Mouse (Mus musculus) frontal cortex, postnatal 10 days (tissue): ENCODE measurements around the gene Mecr.
"Not testable (repeated sequence)": the region's sequence is repeated elsewhere in the genome, so short reads cannot be mapped to it uniquely, and the experiment has no call there.

Source experiments
- DNase-seq, 2 experiments: peaks; one replicate each; pipeline ENCODE4 v3.0.0; 2022; ENCODE audit warnings: low spot score in 2 of 2, mixed read lengths in 1 of 2

Gene Mecr

DNA sequence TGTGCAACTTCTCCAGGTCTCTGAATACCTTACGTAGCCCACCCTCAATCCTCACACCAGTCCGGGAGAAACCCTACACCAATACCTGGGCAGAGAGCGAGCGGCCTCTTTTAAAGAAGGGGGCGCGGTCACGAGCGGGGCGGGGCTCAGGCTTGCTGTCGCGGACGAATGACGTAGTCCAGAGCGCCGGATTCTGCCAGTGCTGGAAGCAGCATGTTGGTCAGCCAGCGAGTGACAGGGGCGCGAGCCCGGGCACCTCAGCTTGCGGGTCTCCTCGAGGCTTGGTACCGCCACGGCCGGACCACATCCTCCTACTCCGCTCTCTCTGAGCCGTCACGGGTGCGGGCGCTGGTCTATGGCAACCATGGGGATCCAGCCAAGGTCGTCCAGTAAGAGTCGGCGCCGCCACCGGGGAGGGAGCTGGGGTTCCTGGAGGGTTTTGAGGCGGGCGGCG is at the start of gene Mecr:
Gene Mecr, plus strand, starts transcription at position 181 of the 454 bp plus-strand sequence.
- DNase-seq: peak; percentile 84 to 91

DNA sequence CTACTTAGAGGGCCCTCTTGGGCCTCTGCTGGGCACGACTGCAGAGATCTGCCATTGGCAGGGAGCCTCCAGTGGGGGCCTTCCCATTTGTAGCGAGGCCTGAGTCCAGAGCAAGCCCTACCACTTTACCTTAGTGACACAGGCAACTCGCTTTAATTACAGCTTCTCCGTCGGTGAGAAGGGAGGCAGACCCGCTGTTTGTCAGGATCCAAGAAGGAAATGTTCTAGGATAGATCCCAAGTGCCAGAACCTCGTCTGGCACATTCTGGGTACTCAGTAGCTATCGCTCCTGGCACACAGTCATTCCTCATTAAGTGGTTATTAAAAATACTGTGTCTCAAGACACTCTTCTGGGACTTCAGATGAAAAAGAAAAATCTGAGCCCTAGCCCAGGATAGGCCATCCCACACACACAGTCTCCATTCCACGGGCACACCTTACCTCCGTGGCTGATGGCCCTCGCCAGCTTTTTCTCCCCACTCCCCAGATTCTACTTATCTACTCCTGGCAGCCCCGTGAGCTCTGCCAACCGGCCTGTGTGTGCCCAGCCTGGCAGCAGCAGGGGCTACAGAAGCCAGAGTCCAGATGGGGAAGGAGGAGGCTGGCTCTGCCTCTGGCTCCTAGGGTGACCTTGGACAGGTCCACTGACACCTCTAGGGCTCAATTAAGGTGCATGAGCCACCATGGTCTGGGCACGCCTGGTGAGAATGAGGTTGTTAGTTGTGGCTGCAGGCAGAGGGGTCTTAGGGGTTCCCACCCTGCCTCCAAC is 46.8 kb upstream of the Mecr start:
- no peak for DNase-seq

DNA sequence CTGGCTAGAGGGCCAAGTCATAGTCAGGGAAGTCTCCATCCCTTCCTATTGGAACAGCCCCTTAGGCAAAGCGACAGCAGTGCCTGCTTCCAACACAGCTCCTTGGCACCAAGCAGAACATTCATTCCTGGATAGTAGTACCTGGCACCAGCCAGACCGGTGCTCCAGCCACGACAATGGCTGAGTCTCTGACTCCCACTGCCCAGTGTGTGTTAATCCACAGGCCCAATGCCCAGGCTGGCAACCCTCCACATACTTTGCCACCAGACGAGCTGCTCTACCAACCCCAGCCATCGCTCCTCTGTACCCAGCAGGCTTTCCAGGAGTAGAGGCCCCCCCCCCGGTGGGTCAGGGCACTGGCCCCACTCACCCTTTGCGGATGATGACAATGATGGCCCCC is 45.8 kb upstream of the Mecr start:
- DNase-seq: no peak

- DNase-seq: no peak
Measured at GRCm38 (mm10) chr4:131797920-131798319, 45.4 kb upstream of the Mecr start.

DNA sequence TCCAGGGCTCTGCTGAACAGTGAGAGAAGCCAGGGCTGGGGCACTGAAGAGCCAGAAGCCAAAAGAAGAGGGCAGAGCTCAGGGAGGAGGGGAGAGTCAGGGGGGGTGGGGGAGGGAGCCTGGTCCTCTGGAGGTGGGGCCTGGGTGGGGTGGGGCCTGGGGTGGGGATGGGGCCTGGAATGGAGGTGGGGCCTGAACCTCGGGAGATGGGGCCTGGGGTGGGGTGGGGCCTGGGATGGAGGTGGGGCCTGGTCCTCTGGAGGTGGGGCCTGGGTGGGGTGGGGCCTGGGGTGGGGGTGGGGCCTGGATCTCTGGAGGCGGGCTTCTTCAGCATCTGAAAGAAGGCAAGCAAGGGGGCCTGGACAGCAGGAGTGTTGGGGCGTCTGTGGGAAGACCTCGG is 44.3 kb upstream of the Mecr start:
- no peak for DNase-seq

GRCm38 (mm10) chr4:131803846-131804245 is 39.4 kb upstream of the Mecr start:
- DNase-seq: no peak

GRCm38 (mm10) chr4:131804732-131805131 is 38.5 kb upstream of the Mecr start:
- not testable (repeated sequence) for DNase-seq

- DNase-seq: no peak
Measured at GRCm38 (mm10) chr4:131805255-131805654, 38.0 kb upstream of the Mecr start.

- no peak for DNase-seq
Measured at GRCm38 (mm10) chr4:131812458-131812857, 30.8 kb upstream of the Mecr start.

DNA sequence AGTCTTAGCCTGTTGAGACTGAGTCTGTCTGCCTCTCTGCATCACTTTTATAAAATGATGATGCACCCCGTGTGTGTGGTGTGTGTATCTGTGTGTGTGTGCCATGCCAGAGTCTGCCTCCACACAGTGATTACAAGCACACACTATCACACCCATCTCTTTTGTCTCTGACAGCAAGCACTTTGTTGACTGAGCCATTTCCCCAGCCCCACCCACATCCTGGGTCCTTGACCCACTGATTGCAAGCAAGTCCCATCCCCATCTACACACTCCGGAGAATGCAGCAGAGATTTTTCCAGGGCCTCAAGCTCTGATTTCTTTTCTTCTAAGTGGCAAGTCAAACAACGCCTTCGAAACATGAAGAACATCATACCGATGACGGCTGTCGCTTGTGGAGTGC is 29.5 kb upstream of the Mecr start:
- DNase-seq: no peak

DNA sequence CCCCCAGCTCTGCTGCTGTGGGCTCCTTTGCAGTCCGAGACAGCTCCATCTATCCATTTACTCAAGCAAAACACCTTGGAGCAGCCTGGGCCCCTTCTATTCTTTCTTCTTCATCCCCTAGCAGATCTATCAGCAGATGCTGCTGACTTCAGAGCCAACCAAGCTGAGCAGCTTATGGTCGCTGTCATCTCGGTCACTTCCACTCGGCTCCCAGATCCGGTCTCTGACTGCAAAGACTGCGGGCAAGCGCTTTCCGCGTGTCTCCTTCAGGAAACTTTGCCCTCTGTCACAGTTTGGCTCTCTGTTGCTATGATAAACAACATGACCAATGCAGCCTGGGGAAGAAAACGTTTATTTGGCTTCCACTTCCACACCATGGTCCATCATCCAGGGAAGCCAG is 28.4 kb upstream of the Mecr start:
- no peak for DNase-seq

- DNase-seq: no peak
Measured at GRCm38 (mm10) chr4:131815774-131816173, 27.5 kb upstream of the Mecr start.

- no peak for DNase-seq
Measured at GRCm38 (mm10) chr4:131818926-131819325, 24.3 kb upstream of the Mecr start.

GRCm38 (mm10) chr4:131821161-131821731 is 22.0 kb upstream of the Mecr start:
- DNase-seq: peak in 1 of 2 experiments; percentile 31

GRCm38 (mm10) chr4:131822583-131822982 is 20.7 kb upstream of the Mecr start:
- no peak for DNase-seq

DNA sequence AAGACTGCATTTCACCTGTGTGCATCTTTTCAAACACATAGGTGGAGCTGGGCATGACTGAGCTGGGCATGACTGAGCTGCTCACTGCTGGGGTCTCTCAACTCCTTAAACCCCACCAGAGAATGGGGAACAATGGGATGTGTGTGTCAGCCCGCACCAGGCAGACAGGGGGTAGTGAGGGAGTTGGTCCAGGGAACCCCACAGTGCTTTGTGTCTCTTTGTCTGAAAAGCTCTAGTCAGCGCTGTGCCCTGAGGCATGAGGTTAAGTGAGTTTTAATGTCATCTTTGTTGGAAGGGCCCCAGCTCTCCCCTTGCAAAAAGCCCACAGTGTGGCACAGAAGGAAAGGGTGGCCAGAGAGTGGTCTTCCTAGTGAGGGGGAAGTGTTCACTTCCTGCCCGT is 18.3 kb upstream of the Mecr start:
- no peak for DNase-seq

- DNase-seq: no peak
Measured at GRCm38 (mm10) chr4:131825830-131826229, 17.4 kb upstream of the Mecr start.

DNA sequence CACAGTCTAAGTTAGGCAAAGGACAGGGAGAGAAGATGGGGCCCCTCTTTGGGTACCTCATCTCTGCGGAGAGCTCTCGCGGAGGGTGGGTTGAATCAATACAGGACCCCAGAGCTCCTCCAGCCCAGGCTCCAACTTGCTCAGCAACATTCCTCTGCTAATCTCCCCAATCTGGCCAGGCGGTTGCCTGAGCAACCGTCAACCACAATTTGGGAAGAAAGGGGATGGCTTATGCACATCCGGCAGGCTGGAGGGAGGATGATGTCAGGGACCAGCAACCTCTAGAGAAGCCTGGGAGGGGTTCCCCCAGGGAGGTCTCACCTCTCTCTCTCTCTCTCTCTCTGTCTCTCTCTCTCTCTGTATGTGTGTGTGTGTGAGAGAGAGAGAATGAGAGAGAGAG is 16.4 kb upstream of the Mecr start:
- DNase-seq: no peak

DNA sequence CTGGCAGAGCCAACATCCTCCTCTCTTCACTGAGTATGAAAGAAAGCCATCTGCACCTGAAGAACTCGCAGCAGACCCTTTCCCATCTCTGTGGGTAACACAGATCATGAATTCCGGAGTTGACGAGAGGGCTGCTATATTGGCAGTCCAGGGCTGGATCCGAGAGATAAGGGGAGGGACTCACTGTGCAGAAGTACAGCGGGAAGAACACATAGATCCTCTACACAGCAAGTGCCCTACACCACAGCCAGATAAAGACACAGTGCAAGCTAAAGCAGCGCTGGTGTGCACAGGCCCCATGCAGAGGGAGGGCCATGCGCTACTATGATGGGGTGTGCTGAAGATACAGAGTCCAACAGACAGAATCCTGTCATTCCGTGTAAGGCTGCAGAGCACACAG is 14.1 kb upstream of the Mecr start:
- DNase-seq: no peak

- no peak for DNase-seq
Measured at GRCm38 (mm10) chr4:131831546-131832045, 11.7 kb upstream of the Mecr start.

DNA sequence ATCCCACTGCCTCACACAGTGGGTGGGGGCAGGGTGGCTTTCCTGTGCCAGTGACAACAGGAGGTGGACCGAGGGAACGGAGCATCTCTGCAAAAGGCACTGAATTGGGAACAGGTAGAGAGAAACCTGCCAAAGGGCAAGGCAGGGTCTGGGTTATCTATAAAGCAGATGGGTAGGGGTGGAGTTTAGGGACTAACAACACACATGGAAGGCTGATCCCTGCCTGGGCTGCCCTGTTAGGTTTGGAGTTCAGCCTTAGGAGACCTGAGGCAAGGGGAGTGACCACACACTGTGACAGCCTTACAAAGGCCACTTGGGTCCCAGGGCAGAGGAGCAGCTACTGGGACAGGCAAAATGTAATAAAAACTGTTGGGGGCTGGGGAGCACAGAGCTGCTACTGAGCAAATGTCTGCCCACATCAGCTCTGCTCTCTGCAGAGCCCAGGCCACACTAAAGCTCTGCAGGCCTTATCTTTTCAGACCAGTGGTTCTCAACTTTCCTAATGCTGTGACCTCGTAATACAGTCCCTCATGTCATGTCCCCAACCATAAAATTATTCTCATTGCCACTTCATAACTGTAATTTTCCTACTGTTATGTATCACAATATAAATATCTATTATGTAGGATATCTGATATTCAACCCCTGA is 10.4 kb upstream of the Mecr start:
- DNase-seq: no peak

DNA sequence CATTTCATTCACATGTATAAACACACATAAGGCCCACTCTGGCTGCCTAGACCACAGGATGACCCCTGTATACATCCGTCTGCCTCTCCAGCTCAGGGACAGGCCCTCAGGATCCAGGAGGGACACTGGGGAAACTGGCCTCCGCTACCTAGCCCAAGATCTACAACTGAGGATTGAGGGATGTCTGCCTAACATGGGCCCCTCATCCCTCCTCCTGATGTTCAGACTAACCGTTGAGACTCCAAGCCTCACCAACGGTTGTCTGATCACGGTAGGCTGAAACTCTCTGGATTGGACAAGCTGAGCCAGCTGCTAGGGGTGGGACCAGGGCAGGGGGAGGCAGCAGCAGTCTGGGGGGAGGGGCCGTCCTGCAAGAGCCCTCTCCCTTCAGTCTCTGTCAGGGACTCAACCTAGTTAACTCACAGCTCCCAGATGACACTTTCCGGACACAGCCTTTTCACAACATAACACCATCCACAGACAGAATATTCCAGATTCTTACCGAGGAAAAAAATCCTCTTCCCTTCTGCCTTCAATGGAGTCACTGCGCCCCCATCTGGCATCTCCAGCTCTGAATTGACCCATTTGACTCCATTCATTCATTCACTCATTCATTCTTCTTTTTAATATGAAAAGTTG is 9.2 kb upstream of the Mecr start:
- no peak for DNase-seq
